Mouse (Mus musculus) forebrain, embryonic 16.5 days (tissue): ENCODE results near the gene Mis12. TPM values are rescaled to one million over a fixed set of nuclear protein-coding genes. Genes with fewer than 3 reads are reported as not detected.

ENCODE experiments used
- ATAC-seq: fragments of 200-750 bp; cut with Nextera tagmentation; 2 replicates; pipeline ENCODE4 v1.8.0; 2017; ENCODE audit warnings: mild to moderate bottlenecking, moderate library complexity
- H3K27ac ChIP-seq: fragments of 300-500 bp; sonication (generic); 2 replicates; pipeline ENCODE4 v1.5.1; 2014; ENCODE audit warnings: low read length, control low read depth
- H3K27me3 ChIP-seq: fragments of 300-500 bp; sonication (generic); replicated peaks from 2 replicates; pipeline ENCODE4 v1.6.1; 2014; ENCODE audit warnings: low read length; ENCODE audit not compliant: control insufficient read depth, insufficient read depth
- H3K36me3 ChIP-seq: fragments of 300-500 bp; sonication (generic); 2 replicates; pipeline ENCODE4 v1.6.1; 2014; ENCODE audit not compliant: control insufficient read depth, insufficient read depth
- H3K4me1 ChIP-seq: fragments of 300-500 bp; sonication (generic); replicated peaks from 2 replicates; pipeline ENCODE4 v1.6.1; 2014; ENCODE audit warnings: low read length; ENCODE audit not compliant: control insufficient read depth, insufficient read depth
- H3K4me2 ChIP-seq: fragments of 300-500 bp; sonication (generic); 2 replicates; pipeline ENCODE4 v1.6.1; 2014; ENCODE audit warnings: mild to moderate bottlenecking, low read length, control low read depth
- H3K4me3 ChIP-seq: fragments of 300-500 bp; sonication (generic); replicated peaks from 2 replicates; pipeline ENCODE4 v1.5.1; 2014; ENCODE audit warnings: mild to moderate bottlenecking, low read length, control low read depth
- H3K9ac ChIP-seq: fragments of 300-500 bp; sonication (generic); replicated peaks from 2 replicates; pipeline ENCODE4 v1.6.1; 2014; ENCODE audit warnings: low read depth, low read length, control low read depth
- H3K9me3 ChIP-seq: fragments of 300-500 bp; sonication (generic); 2 replicates; pipeline ENCODE4 v1.6.1; 2016; ENCODE audit warnings: low read length; ENCODE audit not compliant: control insufficient read depth
- WGBS: fragments of 180-500 bp; shearing (Covaris S2); extraction: QIAGEN DNeasy Blood & Tissue Kit; methylation state at CpG from one replicate; pipeline ENCODE4 v1.1.7; 2014; 5-methylcytosine and 5-hydroxymethylcytosine counted together
- polyA plus RNA-seq: library from polyadenylated mRNA; unstranded; fragments of >200 nt; fragmentation: Nextera tagmentation; extraction: Ambion mirVana; gene quantifications from 2 replicates; pipeline ENCODE4 v1.2.1, GENCODE M21; 2015

Mis12 gene
- polyA plus RNA-seq, 1 experiment from 2014 or later, result 41.4 TPM

- ATAC-seq, result no peak
- peaks cover 11% of the 10 kb centered on the region for H3K4me1 ChIP-seq
- 92% methylated on average over 14 of the region's 14 CpGs for WGBS
- no peaks in the 10 kb centered on the region for H3K9me3 ChIP-seq
- H3K9ac ChIP-seq, result no peak overlapping the region
- no peak overlapping the region for H3K27ac ChIP-seq
- H3K4me3 ChIP-seq, result no peak overlapping the region
- H3K4me2 ChIP-seq, result no peak overlapping the region
- no peaks in the 10 kb centered on the region for H3K27me3 ChIP-seq
- peaks cover 28% of the 10 kb centered on the region for H3K36me3 ChIP-seq
These were observed 38.5 kb upstream of the Mis12 start for GRCm38 (mm10) chr11:70980751-70981510.

DNA sequence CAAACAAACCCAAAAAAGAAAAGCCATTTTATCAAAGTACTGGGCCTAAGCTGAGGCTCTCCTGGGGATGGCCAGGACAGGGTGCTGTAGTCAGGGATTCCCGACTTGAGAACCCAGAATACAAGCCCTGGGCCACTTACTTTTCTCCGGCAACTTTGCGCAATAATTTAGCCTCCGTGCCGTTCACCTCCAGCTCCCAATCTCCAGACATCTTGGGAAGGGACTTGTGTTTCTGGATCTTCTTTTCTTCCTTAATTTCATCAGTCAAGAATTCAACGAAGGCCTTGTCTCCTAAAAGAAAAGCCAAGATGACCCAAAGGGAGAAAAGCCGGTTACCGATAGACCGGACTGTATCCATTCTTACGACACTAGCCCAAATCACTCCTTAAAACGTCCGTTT lies 37.4 kb upstream of the Mis12 start:
- Histone ChIP-seq H3K4me3 (peak overlapping the region; percentile 93), H3K36me3 (peaks cover 36% of the 10 kb centered on the region), H3K9ac (peak overlapping the region; percentile 84), H3K4me1 (peaks cover 11% of the 10 kb centered on the region), H3K27me3 (no peaks in the 10 kb centered on the region), H3K9me3 (no peaks in the 10 kb centered on the region), H3K4me2 (peak overlapping the region; percentile 91), H3K27ac (no peak overlapping the region)
- ATAC-seq, result no peak
- 8% methylated on average over 12 of the region's 12 CpGs for WGBS

- Histone ChIP-seq H3K9ac (peak within 1 kb of the TSS; percentile 84), H3K9me3 (no peaks in the 10 kb centered on the region), H3K27me3 (no peaks in the 10 kb centered on the region), H3K4me2 (peak within 1 kb of the TSS; percentile 91), H3K36me3 (peaks cover 32% of the 10 kb centered on the region), H3K27ac (peak within 1 kb of the TSS; percentile 42), H3K4me3 (peak within 1 kb of the TSS; percentile 93), H3K4me1 (peaks cover 11% of the 10 kb centered on the region)
- peak; percentile 96 for ATAC-seq
- WGBS, result 1% methylated on average over 62 of the region's 64 CpGs
These were observed 36.7 kb upstream of the Mis12 start, which contains the start of gene C1qbp for GRCm38 (mm10) chr11:70982557-70983228. Gene C1qbp, minus strand, starts transcription at chr11:70983026.

GRCm38 (mm10) chr11:71001167-71001566 lies 18.2 kb upstream of the Mis12 start:
- Histone ChIP-seq H3K9me3 (no peaks in the 10 kb centered on the region), H3K9ac (no peak overlapping the region), H3K36me3 (peaks cover 2% of the 10 kb centered on the region; the same call in 1 of the 2 replicates), H3K4me1 (peaks cover 18% of the 10 kb centered on the region), H3K27ac (no peak overlapping the region), H3K27me3 (no peaks in the 10 kb centered on the region), H3K4me3 (no peak overlapping the region), H3K4me2 (no peak overlapping the region)
- no peak for ATAC-seq
- 72% methylated on average over 4 of the region's 4 CpGs for WGBS

GRCm38 (mm10) chr11:71003611-71004315 lies 15.6 kb upstream of the Mis12 start:
- no peaks in the 10 kb centered on the region for H3K9me3 ChIP-seq
- under 1% methylated on average over 49 of the region's 49 CpGs for WGBS
- no peak; the same call in 1 of the 2 replicates for ATAC-seq
- H3K27me3 ChIP-seq, result no peaks in the 10 kb centered on the region
- H3K4me2 ChIP-seq, result peak overlapping the region; percentile 98
- H3K27ac ChIP-seq, result peak overlapping the region; percentile 58; the same call in 1 of the 2 replicates
- peaks cover 18% of the 10 kb centered on the region for H3K4me1 ChIP-seq
- peak overlapping the region; percentile 71 for H3K9ac ChIP-seq
- H3K36me3 ChIP-seq, result peaks cover 2% of the 10 kb centered on the region; the same call in 1 of the 2 replicates
- peak overlapping the region; percentile 98 for H3K4me3 ChIP-seq

DNA sequence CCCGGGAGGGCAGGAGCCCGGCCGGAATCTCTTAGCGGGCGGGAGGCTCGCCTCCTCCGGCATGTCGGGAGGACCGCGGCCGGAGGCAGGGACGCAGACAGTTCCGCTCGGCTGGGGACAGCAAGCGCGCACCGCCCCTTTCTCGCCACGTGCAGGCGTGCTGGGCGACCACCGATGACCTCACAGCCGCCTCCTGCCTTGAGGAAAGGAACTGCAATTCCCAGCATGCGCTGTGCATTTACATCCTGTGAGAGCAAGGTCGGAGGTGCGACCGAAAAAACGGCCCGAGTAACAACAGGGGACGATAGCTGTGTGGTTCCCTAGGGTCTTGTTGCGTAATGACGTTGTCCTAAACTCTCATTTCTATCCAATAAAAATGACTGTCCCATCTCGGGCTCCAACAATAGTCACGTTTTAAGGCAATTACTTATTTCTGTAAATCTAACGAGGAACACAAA lies 15.1 kb upstream of the Mis12 start, which contains the start of gene Dhx33:
TSS of gene Dhx33 (minus strand) at position 122 of the 458 bp plus-strand sequence.
- peak within 1 kb of the TSS; percentile 58; the same call in 1 of the 2 replicates for H3K27ac ChIP-seq
- peak within 1 kb of the TSS; percentile 98 for H3K4me2 ChIP-seq
- peaks cover 3% of the 10 kb centered on the region for H3K36me3 ChIP-seq
- H3K27me3 ChIP-seq, result no peaks in the 10 kb centered on the region
- peak within 1 kb of the TSS; percentile 98 for H3K4me3 ChIP-seq
- under 1% methylated on average over 32 of the region's 35 CpGs for WGBS
- ATAC-seq, result peak; percentile 99
- no peaks in the 10 kb centered on the region for H3K9me3 ChIP-seq
- peak within 1 kb of the TSS; percentile 71 for H3K9ac ChIP-seq
- peaks cover 18% of the 10 kb centered on the region for H3K4me1 ChIP-seq

GRCm38 (mm10) chr11:71005046-71005445 lies 14.4 kb upstream of the Mis12 start:
- Histone ChIP-seq H3K4me1 (peaks cover 18% of the 10 kb centered on the region), H3K4me2 (peak overlapping the region; percentile 44), H3K27me3 (no peaks in the 10 kb centered on the region), H3K9ac (peak overlapping the region; percentile 45; the same call in 1 of the 2 replicates), H3K9me3 (no peaks in the 10 kb centered on the region), H3K27ac (no peak overlapping the region), H3K4me3 (peak overlapping the region; percentile 19; the same call in 1 of the 2 replicates), H3K36me3 (peaks cover 9% of the 10 kb centered on the region)
- 51% methylated on average over 5 of the region's 5 CpGs for WGBS
- ATAC-seq, result no peak

- no peak overlapping the region for H3K9ac ChIP-seq
- no peak overlapping the region for H3K27ac ChIP-seq
- H3K9me3 ChIP-seq, result no peaks in the 10 kb centered on the region
- H3K27me3 ChIP-seq, result no peaks in the 10 kb centered on the region
- H3K4me1 ChIP-seq, result peaks cover 18% of the 10 kb centered on the region
- peaks cover 22% of the 10 kb centered on the region for H3K36me3 ChIP-seq
- WGBS, result 96% methylated on average over 6 of the region's 6 CpGs
- no peak for ATAC-seq
- H3K4me2 ChIP-seq, result no peak overlapping the region
- H3K4me3 ChIP-seq, result no peak overlapping the region
These were observed 12.4 kb upstream of the Mis12 start for GRCm38 (mm10) chr11:71007026-71007425.

- no peak overlapping the region for H3K4me2 ChIP-seq
- no peak for ATAC-seq
- no peak overlapping the region for H3K9ac ChIP-seq
- no peaks in the 10 kb centered on the region for H3K9me3 ChIP-seq
- 93% methylated on average over 7 of the region's 7 CpGs for WGBS
- H3K4me3 ChIP-seq, result no peak overlapping the region
- no peaks in the 10 kb centered on the region for H3K27me3 ChIP-seq
- peaks cover 28% of the 10 kb centered on the region for H3K36me3 ChIP-seq
- peaks cover 12% of the 10 kb centered on the region for H3K4me1 ChIP-seq
- no peak overlapping the region for H3K27ac ChIP-seq
These were observed 11.6 kb upstream of the Mis12 start for GRCm38 (mm10) chr11:71007831-71008230.
